ENCODE assay signal across 13 mouse cellular contexts in the genomic region with DNA sequence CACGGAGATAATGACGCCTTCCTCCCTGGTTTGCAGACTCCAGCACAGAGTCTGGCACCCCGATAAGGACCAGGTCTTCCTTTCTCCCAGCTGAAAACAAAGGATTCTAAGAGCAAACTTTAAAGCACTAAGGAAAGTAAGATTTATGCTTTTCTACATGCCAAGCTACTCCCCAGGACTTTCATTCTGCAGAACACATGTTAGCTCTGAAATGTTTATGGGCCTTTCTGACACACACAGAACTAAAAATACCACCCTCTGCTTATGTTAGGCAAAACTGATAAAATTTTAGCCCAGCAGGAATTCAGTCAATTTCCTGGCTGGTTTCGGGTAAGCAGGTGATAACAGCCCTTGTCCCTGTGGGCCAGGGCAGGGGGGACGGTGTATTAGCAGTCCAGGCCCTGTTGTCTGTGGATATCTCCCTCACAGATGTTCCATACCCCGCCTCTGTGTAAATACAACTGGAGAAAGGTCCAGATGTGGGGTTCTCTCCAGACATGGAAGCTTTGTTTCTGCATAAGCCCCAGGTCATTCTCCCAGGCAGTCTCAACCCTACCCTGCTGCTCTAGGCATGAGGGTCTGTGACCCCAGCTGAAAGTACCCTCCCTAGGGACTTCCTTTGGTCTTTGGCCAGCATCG.
DNase-seq lines count a peak whose midpoint lies in the region; ATAC-seq lines count a peak whose summit lies in the region.
"Had no signal": no experiment of that assay in that cellular context is flagged by ENCODE, and none has a peak within 500 bp of the region (broad histone marks: within the 10 kb centered on the region; RNA-seq: fewer than 3 reads in every experiment).

No protein-coding gene starts in this region.

- peaks cover 24% of the 10 kb centered on the region; the same call in 1 of the 2 replicates for H3K27me3 ChIP-seq in heart, embryonic 10.5 days (ENCODE audit: insufficient read depth, poor library complexity, severe bottlenecking)
- no peaks in the 10 kb centered on the region for H3K27me3 ChIP-seq in kidney, embryonic 16.5 days (ENCODE audit: insufficient read depth, low read length)
- no peaks in the 10 kb centered on the region for H3K27me3 ChIP-seq in stomach, embryonic 14.5 days (ENCODE audit: control insufficient read depth, insufficient read depth, low read length)
- H3K27me3 ChIP-seq: CH12.LX had no signal

- peak; percentile 50; the same call in 1 of the 2 replicates for ATAC-seq in kidney, embryonic 16.5 days (ENCODE audit: low FRiP score, low TSS enrichment)
- ATAC-seq in stomach, embryonic 14.5 days (ENCODE audit: insufficient number of reproducible peaks, insufficient read depth, low FRiP score, low read depth), result no peak

- peaks cover 21% of the 10 kb centered on the region for H3K4me1 ChIP-seq in heart, embryonic 10.5 days
- peaks cover 17% of the 10 kb centered on the region for H3K4me1 ChIP-seq in kidney, embryonic 16.5 days (ENCODE audit: insufficient read depth, low read length)
- peaks cover 8% of the 10 kb centered on the region for H3K4me1 ChIP-seq in stomach, embryonic 14.5 days (ENCODE audit: control insufficient read depth, insufficient read depth, low read length)

- no peak for DNase-seq in heart, embryonic 10.5 days (ENCODE audit: low spot score)
- DNase-seq in heart, adult 18-20 months, result no peak
- DNase-seq in kidney, postnatal 14 days, result no peak
- peak; percentile 63 for DNase-seq in forelimb bud, embryonic 11.5 days (ENCODE audit: low read depth, low spot score)
- DNase-seq in adipocyte (ENCODE audit: low spot score), result no peak
- DNase-seq: cerebellum, postnatal 36 days; kidney, adult 11 months; thymus, postnatal 14 days had no signal

- H3K4me3 ChIP-seq in heart, embryonic 10.5 days, result no peak overlapping the region
- H3K4me3 ChIP-seq in kidney, embryonic 16.5 days (ENCODE audit: low read length), result no peak overlapping the region
- no peak overlapping the region for H3K4me3 ChIP-seq in stomach, embryonic 14.5 days (ENCODE audit: low read depth, low read length)
- H3K4me3 ChIP-seq: megakaryocyte, embryonic 14.5 days; myocyte had no signal

- WGBS in heart, embryonic 10.5 days, result 36% methylated on average over 7 of the region's 7 CpGs
- 46% methylated on average over 7 of the region's 7 CpGs for WGBS in kidney, embryonic 16.5 days
- WGBS in stomach, embryonic 14.5 days, result 42% methylated on average over 7 of the region's 7 CpGs

- H3K9me3 ChIP-seq in heart, embryonic 10.5 days, result no peaks in the 10 kb centered on the region
- peaks cover 4% of the 10 kb centered on the region; the same call in 1 of the 2 replicates for H3K9me3 ChIP-seq in kidney, embryonic 16.5 days (ENCODE audit: low read length)
- no peaks in the 10 kb centered on the region for H3K9me3 ChIP-seq in stomach, embryonic 14.5 days (ENCODE audit: control insufficient read depth, low read depth, low read length)
- H3K9me3 ChIP-seq: megakaryocyte, embryonic 14.5 days had no signal

- H3K27ac ChIP-seq in heart, embryonic 10.5 days, result peak overlapping the region; percentile 26; the same call in 1 of the 2 replicates
- peak overlapping the region; percentile 45 for H3K27ac ChIP-seq in kidney, embryonic 16.5 days (ENCODE audit: low read length)
- peak overlapping the region; percentile 41; the same call in 1 of the 2 replicates for H3K27ac ChIP-seq in stomach, embryonic 14.5 days (ENCODE audit: low read length)

- no peaks in the 10 kb centered on the region for H3K36me3 ChIP-seq in heart, embryonic 10.5 days
- H3K36me3 ChIP-seq in kidney, embryonic 16.5 days (ENCODE audit: insufficient read depth, low read length), result no peaks in the 10 kb centered on the region
- H3K36me3 ChIP-seq in stomach, embryonic 14.5 days (ENCODE audit: control insufficient read depth, insufficient read depth, low read length), result no peaks in the 10 kb centered on the region

- H3K9ac ChIP-seq in kidney, embryonic 16.5 days (replicated peaks; ENCODE audit: low read length), result no peak overlapping the region
- no peak overlapping the region for H3K9ac ChIP-seq in stomach, embryonic 14.5 days (replicated peaks; ENCODE audit: low read depth, low read length)

- no peak overlapping the region for H3K4me2 ChIP-seq in kidney, embryonic 16.5 days (replicated peaks; ENCODE audit: low read depth, low read length)
- no peak overlapping the region for H3K4me2 ChIP-seq in stomach, embryonic 14.5 days (replicated peaks; ENCODE audit: low read depth, low read length)
